Mouse (Mus musculus) bone marrow, adult 2 months (tissue): ENCODE measurements around the gene Tulp2.

ENCODE experiments used
- CTCF ChIP-seq: fragments of 200-500 bp; IDR thresholded peaks from 2 replicates; pipeline ENCODE4 v1.5.1; 2011; ENCODE audit warnings: low read length, control low read depth; ENCODE audit not compliant: control insufficient read depth, insufficient read depth
- POLR2A ChIP-seq: fragments of 200-500 bp; IDR thresholded peaks from 2 replicates; pipeline ENCODE4 v1.6.1; 2011; ENCODE audit warnings: low read depth, mild to moderate bottlenecking, control low read depth, low read length, borderline replicate concordance; ENCODE audit not compliant: control insufficient read depth

DNA sequence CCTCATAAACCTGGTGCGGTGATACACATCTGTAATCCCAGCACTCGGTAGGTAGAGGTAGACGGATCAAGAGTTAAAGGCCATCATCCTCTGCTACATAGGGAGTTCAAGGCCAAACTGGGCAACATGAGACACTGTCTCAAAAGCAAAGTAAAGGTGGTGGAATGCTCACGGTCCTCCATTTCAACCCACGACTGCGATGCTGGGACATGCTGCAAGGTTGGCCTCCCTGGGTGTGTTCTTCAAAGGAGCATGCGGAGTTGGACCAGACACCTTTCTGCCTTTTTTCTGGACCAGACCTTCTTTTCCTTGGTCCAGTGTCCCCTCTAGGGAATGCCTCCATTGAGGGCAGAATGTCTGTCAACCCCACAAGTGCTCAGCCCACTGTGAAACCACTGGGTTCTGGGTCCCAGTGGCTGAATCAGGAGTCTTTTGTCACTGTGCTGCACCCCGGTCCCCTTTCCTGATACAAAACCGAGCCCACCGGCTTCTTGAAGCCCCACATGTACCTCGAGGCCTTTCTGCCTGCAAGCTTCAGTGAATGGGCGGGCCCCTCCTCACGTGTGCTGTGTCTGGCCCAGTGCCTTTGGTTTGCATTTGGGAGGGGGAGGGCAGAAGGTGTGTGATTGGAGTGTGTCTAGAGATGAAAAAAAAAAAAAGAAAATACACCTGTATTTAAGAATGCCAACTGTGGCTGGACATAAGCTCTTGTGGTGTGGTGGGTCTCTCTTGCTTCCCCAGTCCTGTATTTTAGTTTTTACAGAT is 25.6 kb upstream of the Tulp2 start:
- no peak for TF ChIP-seq POLR2A
- no peak for TF ChIP-seq CTCF
